Mouse (Mus musculus): ENCODE measurements at regions not wholly inside any gene's neighbourhood (a gene's known extent, or its start where the extent isn't known, plus 50 kb on each side); places are given as distances from the start of the nearest gene placed in this dataset.

DNA sequence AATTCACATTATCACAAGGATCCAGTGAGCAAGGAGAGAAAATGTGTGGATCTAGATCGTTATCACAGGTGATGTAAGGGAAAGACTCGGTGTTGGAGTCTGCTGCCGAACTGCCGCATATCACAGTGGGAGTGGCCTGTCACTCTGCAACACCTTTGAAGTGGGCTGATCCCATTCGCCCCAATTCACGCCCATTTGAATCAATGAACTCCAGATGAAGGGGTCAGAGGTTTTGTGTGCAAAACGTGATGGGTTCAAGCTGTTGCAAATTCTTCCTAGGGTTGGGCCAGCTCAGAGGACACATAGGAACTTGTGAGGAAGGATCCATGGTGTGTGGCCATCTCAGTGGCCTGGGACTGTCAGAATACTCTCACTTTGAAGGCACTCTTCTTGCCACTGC is 139.9 kb upstream of the Ccnd2 start:
- TF ChIP-seq EP300 (IDR thresholded peaks at IDR 0.05; ENCODE audit: insufficient read depth, low read depth, low read length), result no peak
- no peak for TF ChIP-seq POLR2A (IDR thresholded peaks at IDR 0.05; ENCODE audit: insufficient read depth, low read length)
- TF ChIP-seq CTCF (IDR thresholded peaks at IDR 0.05; ENCODE audit: low read depth, low read length), result no peak
